Mouse (Mus musculus): ENCODE measurements around the gene Phldb2. TPM values are rescaled to one million over a fixed set of nuclear protein-coding genes. Genes with fewer than 3 reads are reported as not detected.

Phldb2 gene
- total and polyA plus RNA-seq, 3 experiments, result not detected

- H3K4me1 ChIP-seq (ENCODE audit: control insufficient read depth in 1 of 2, insufficient read depth in 2 of 2, low read length in 2 of 2), result no peaks in the 10 kb centered on the region
- H3K4me3 ChIP-seq (ENCODE audit: control insufficient read depth in 1 of 2, insufficient read depth in 1 of 2, low read depth in 2 of 2, low read length in 2 of 2), result no peak overlapping the region
- H3K27me3 ChIP-seq (ENCODE audit: control insufficient read depth in 1 of 2, insufficient read depth in 2 of 2, low read length in 2 of 2), result no peaks in the 10 kb centered on the region
- no peak overlapping the region for H3K9ac ChIP-seq (ENCODE audit: control insufficient read depth, low read depth, low read length, poor library complexity, severe bottlenecking)
- no peak for TF ChIP-seq NELFE (IDR thresholded peaks at IDR 0.05; ENCODE audit: low read depth, low read length)
- no peak for TF ChIP-seq MYC (IDR thresholded peaks at IDR 0.05; ENCODE audit: low read depth, low read length)
- TF ChIP-seq ZKSCAN1 (IDR thresholded peaks at IDR 0.05; ENCODE audit: low read depth, low read length), result no peak
- H3K27ac ChIP-seq (ENCODE audit: control insufficient read depth, low read depth, low read length), result no peak overlapping the region
- H3K36me3 ChIP-seq (ENCODE audit: control insufficient read depth in 1 of 2, insufficient read depth in 2 of 2, low read length in 2 of 2), result no peaks in the 10 kb centered on the region
- no peaks in the 10 kb centered on the region for H3K79me2 ChIP-seq (ENCODE audit: control insufficient read depth, insufficient read depth, low read length, poor library complexity)
- DNase-seq (ENCODE audit: low read depth, low spot score), result no peak
- H3K9me3 ChIP-seq (replicated peaks; ENCODE audit: insufficient read depth, low read length), result no peaks in the 10 kb centered on the region
Observed at GRCm38 (mm10) chr16:45892928-45893327, 60.5 kb downstream of the Phldb2 start.

- H3K9ac ChIP-seq (ENCODE audit: control insufficient read depth, low read depth, low read length, poor library complexity, severe bottlenecking), result no peak overlapping the region
- TF ChIP-seq MAX (IDR thresholded peaks at IDR 0.05; ENCODE audit: low read length) (no peak), SMC3 (IDR thresholded peaks at IDR 0.05; ENCODE audit: low read depth, low read length) (no peak), TBP (IDR thresholded peaks at IDR 0.05; ENCODE audit: low read depth, low read length) (no peak), HCFC1 (IDR thresholded peaks at IDR 0.05; ENCODE audit: low read depth, low read length) (no peak), MXI1 (IDR thresholded peaks at IDR 0.05; ENCODE audit: low read depth, low read length) (no peak), CHD1 (IDR thresholded peaks at IDR 0.05; ENCODE audit: low read depth, low read length) (no peak), ZC3H11A (IDR thresholded peaks at IDR 0.05; ENCODE audit: low read depth, low read length) (no peak), E2F4 (IDR thresholded peaks at IDR 0.05; ENCODE audit: borderline replicate concordance, low read depth, low read length) (no peak), ZMIZ1 (IDR thresholded peaks at IDR 0.05; ENCODE audit: low read depth, low read length) (no peak), MEF2A (IDR thresholded peaks at IDR 0.05; ENCODE audit: extremely low read depth, insufficient replicate concordance, low read depth, low read length, poor library complexity, severe bottlenecking) (no peak), NRF1 (IDR thresholded peaks at IDR 0.05; ENCODE audit: insufficient read depth, low read depth, low read length, poor library complexity, severe bottlenecking) (no peak), EP300 (IDR thresholded peaks at IDR 0.05; ENCODE audit: low read depth in 1 of 2, low read length in 2 of 2) (no peak), GABPA (IDR thresholded peaks at IDR 0.05; ENCODE audit: low read depth, low read length) (no peak), RCOR1 (IDR thresholded peaks at IDR 0.05; ENCODE audit: low read depth, low read length) (no peak)
Observed at GRCm38 (mm10) chr16:45890471-45891200, 62.8 kb downstream of the Phldb2 start.

More at GRCm38 (mm10) chr16:45890471-45891200, 62.8 kb downstream of the Phldb2 start:
- no peaks in the 10 kb centered on the region for H3K9me3 ChIP-seq (replicated peaks; ENCODE audit: insufficient read depth, low read length)
- H3K79me2 ChIP-seq (ENCODE audit: control insufficient read depth, insufficient read depth, low read length, poor library complexity), result no peaks in the 10 kb centered on the region
- no peak overlapping the region for H3K4me3 ChIP-seq (ENCODE audit: control insufficient read depth in 1 of 2, insufficient read depth in 1 of 2, low read depth in 2 of 2, low read length in 2 of 2)
- no peak for DNase-seq (ENCODE audit: low read depth, low spot score)
- H3K27ac ChIP-seq (ENCODE audit: control insufficient read depth, low read depth, low read length), result no peak overlapping the region
- H3K36me3 ChIP-seq (ENCODE audit: control insufficient read depth in 1 of 2, insufficient read depth in 2 of 2, low read length in 2 of 2), result no peaks in the 10 kb centered on the region
- H3K4me1 ChIP-seq (ENCODE audit: control insufficient read depth in 1 of 2, insufficient read depth in 2 of 2, low read length in 2 of 2), result no peaks in the 10 kb centered on the region
- no peaks in the 10 kb centered on the region for H3K27me3 ChIP-seq (ENCODE audit: control insufficient read depth in 1 of 2, insufficient read depth in 2 of 2, low read length in 2 of 2)
